Mouse (Mus musculus): Measurements from ENCODE around the gene Plxnb1. TPM values are rescaled to one million over a fixed set of nuclear protein-coding genes. Genes with fewer than 3 reads are reported as not detected.

Plxnb1 gene
- 4.1 TPM for polyA plus RNA-seq (2017; shearing (Covaris generic))

DNA sequence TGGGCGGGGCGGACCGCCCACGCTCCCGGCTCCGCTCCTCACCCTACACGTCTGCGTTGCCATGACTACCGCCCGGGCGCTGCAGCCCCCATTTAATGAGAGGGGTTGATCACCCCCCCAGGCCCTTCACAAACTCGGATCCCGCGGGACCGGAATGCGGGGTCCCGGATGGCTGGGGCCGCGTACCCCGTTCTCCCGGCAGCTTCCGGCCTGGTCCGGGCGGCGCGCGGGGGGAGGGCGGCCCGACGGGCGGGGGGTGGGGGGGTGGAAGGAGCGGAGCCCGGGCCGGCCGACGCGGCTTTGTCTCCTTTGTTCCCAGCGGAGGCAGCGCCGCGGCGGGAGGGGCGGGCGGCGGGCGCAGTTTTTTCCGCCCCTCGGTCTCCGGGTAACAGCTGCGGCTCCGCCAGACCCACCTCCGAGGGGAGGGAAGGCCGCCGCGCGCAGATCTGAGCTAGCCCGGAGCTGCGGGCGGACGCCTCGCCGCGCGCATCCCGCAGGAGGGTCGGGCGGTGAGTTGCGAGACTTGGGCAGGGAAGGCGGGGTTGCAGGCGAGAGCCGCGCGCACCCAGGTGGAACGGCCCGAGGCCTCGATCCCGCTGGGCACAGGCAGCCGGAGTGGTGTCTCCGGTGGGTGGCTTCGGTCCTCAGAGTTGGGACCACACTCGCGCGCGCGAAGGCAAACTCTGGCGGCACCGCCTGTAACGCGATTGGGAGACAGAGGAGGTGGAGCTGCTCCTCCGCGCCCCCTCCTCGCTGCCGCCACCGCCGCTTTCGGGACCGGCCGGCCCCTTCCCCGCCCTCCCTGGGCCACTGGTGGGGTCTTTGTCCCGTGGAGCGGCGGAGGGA is at the start of gene Plxnb1:
Plxnb1 (plus strand) TSS at position 253 of the 846 bp plus-strand sequence.

DNA sequence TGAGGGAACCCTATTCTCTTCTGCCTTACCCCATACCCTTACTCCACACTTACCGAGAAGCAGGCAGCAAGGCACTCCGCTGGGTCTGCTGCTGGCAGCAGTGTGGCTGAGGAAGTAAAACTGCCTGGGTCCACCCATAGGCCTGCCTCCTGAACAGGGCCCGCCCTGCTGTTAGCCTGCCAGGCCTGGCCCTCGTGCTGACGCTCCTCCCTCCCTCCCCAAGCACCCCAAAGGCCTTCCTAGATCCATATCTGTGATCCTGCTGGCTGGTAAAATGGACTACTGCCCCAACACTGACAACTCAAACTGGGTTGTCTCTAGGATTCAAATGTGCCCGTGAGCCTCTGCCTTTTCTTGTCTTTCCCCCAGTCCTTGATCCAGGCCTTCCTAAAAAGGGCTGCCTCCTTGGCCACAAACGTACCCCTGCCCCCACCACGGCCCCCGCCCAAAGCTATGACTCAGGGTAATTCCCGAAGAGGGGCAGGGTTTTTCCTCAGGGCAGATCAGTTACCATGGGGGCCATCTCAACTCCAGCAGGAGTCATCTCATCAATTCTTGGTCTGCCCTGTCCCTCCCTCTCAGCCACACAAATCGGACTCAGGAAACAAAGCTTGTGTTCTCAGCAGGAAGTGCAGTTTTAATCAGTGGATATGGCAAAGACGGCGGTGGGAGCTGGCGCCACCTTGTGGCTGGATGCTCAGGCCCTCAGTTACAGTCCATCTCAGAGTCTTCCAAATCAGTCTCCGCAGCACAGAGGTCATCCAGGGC is 35.9 kb upstream of the Plxnb1 start, which contains the start of gene Trex1:
Trex1 (minus strand) TSS at position 599 of the 768 bp plus-strand sequence.

DNA sequence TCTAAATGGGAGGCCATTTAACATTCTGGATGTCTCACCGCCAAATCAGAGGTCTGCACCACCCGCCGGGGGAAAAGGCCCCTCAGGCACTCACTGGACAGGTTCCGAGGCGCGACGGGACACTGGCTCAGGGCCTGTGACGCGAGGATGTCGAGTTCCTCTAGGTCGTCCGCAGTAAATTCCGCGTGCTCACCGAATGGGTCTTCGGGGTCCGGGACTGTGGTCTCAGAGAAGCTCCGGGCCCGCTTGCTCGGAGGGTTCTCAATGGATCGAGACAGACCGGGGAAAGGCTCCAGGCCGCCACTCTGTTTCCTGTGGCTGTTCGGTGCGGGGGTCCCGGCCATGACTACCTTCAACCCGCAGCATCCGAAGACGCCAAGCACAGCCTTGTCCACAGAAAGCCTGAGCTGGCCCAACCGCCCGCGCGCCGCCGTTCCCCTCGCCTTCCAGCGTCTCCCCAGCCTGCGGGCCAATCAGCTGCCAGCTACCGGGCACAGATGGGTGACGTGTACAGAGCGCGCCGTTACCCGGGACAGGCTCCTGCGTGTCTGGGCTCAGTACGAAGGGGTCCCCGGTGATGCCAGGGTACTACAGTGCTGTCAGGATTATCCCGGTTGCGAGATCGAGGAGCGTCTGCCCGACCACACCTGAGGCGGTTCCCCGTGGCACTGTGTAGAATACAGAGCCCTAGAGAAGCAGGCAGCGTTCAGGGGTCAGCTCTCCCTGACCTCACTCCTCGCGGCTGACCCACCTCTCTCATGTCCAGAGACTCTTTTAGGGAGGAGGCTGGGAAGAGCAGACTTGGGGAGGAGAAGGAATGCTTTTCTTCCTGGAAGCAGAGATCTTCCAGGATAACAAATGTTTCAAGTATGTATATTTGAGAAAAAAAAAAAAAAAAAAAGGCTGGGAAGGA is 21.3 kb upstream of the Plxnb1 start, which contains the start of gene Atrip:
Atrip (minus strand) TSS at position 464 of the 913 bp plus-strand sequence.

DNA sequence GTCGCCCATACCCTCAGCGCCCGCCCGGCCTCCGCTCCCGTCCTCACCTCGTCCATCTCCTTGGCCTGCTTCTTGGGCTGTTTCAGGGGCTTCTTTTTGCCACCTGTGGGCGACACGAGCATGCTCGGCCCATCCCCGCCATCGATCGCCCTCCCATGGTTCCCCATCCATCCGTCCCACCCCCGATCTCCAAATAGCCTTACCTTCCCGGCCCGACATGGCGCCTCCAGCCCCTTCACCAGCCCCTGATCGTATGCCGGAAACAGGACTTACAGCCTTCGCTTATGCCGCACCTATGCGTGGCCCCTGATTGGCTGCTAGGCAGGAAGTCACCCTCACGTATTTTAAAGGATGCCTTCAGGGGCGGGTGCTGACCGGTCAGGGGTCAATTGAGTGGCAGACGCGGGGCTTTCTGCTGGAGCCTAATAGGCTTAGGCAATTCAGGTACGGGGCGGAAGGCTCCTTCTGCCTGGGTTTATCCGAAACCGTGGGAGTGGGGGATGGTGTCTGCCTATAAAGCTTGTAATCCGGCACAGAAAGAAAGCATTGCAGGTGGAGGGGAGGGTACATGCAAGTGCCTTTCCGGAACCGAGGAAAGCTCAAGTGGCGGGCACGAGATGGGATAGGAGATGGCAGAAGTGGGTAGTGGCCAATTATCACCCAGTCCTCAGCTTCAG is 12.9 kb upstream of the Plxnb1 start, which contains the start of the genes Ccdc51 and Tma7:
Ccdc51 (plus strand) TSS at position 370 of the 677 bp plus-strand sequence.
Tma7 (minus strand) TSS at position 464 of the 677 bp plus-strand sequence.

DNA sequence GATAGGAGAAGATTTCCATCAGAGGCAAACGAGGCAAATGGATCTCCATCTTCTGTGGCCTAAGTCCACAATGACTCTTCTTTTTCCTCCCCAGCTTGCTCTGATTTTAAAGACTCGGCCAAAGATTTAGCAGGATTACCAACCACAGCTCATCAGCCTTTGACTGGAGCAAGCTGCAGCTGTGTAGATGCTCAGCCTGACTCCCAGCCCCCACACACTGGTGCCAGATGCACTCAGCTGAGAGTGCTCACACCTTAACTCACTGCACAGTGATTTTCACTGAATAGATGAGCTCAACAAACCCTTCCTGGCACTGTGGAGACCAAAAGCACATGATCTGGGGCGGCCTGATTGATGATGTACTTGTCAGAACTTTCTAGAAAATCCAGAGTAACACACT is 66.8 kb downstream of the Plxnb1 start, which contains the start of gene Fbxw21:
Fbxw21 (minus strand) TSS at position 101 of the 400 bp plus-strand sequence.

Other genes with a start within 250 kb of the Plxnb1 start
- 17.7 TPM for gene Slc26a6, start 242.1 kb upstream of the Plxnb1 start, polyA plus RNA-seq (2017; shearing (Covaris generic))
- not detected for gene Tmem89, start 180.8 kb upstream of the Plxnb1 start, polyA plus RNA-seq (2017; shearing (Covaris generic))
- gene Uqcrc1, start 158.8 kb upstream of the Plxnb1 start, polyA plus RNA-seq (2017; shearing (Covaris generic)) = 386 TPM
- gene Col7a1, start 141.8 kb upstream of the Plxnb1 start, polyA plus RNA-seq (2017; shearing (Covaris generic)) = 0.34 TPM
- not detected for gene Ucn2, start 109.4 kb upstream of the Plxnb1 start, polyA plus RNA-seq (2017; shearing (Covaris generic))
- gene Pfkfb4, start 103.6 kb upstream of the Plxnb1 start, polyA plus RNA-seq (2017; shearing (Covaris generic)) = 10.9 TPM
- gene Shisa5, start 56.8 kb upstream of the Plxnb1 start, polyA plus RNA-seq (2017; shearing (Covaris generic)) = 5,738 TPM
- 111 TPM for gene Trex1, start 35.7 kb upstream of the Plxnb1 start, polyA plus RNA-seq (2017; shearing (Covaris generic))
- 29.7 TPM for gene Atrip, start 21.3 kb upstream of the Plxnb1 start, polyA plus RNA-seq (2017; shearing (Covaris generic))
- gene Ccdc51, start 12.9 kb upstream of the Plxnb1 start, polyA plus RNA-seq (2017; shearing (Covaris generic)) = 18.2 TPM
- 579 TPM for gene Tma7, start 12.8 kb upstream of the Plxnb1 start, polyA plus RNA-seq (2017; shearing (Covaris generic))
- not detected for gene Fbxw21, start 66.7 kb downstream of the Plxnb1 start, polyA plus RNA-seq (2017; shearing (Covaris generic))
- gene Fbxw13, start 100.6 kb downstream of the Plxnb1 start, polyA plus RNA-seq (2017; shearing (Covaris generic)) = not detected
- not detected for gene Fbxw20, start 139.4 kb downstream of the Plxnb1 start, polyA plus RNA-seq (2017; shearing (Covaris generic))
- not detected for gene Fbxw14, start 192.3 kb downstream of the Plxnb1 start, polyA plus RNA-seq (2017; shearing (Covaris generic))
- gene Fbxw28, start 244.3 kb downstream of the Plxnb1 start, polyA plus RNA-seq (2017; shearing (Covaris generic)) = not detected

All from inflammation-experienced regulatory T-cells, adult 16 weeks (primary cell).